Mouse (Mus musculus) regulatory T cell (primary cell): ENCODE data around the gene Pkp2.
"Not testable (repeated sequence)": the region's sequence is repeated elsewhere in the genome, so short reads cannot be mapped to it uniquely, and the experiment has no call there.

ENCODE experiments used
- in situ Hi-C: fragments of 300-600 bp; cut with MboI, MseI; formaldehyde crosslinking; loops from one replicate; pipeline ENCODE4 v1.15.1; 2025; ENCODE audit warnings: high pct_unique_total_duplicates

The Pkp2 gene

DNA sequence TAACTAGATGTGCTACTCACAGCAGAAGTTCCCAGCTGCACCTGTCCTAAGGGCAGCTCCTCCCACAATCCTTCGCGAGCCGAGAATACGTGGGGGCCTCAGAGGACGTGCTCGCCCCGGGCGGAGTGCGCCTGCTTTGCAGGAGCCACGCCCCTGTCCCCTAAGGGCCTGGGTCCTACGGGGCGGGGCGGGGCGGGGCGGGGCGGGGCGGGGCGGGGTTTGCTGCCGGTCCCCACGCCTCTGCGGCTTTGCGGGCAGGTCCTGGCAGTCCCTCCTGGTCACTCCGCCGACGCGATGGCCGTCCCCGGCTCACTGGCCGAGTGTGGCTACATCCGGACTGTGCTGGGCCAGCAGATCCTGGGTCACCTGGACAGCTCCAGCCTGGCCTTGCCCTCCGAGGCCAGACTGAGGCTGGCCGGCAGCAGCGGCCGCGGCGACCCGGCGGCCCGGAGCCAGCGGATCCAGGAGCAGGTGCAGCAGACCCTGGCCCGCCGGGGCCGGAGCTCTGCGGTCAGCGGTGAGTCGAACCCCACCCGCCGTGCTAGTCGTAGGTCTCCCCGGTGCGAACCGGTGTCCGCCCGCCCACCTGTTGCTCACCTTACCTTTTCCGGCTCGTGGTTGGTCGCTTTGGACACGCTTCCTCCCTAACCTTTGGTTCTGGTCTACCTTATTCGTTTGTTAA is at the start of gene Pkp2:
Gene Pkp2 (plus strand): TSS at position 240 of the 682 bp plus-strand sequence.
- in situ Hi-C loops: no loop called here

GRCm38 (mm10) chr16:16197374-16197773 is 15.7 kb upstream of the Pkp2 start:
- in situ Hi-C loops: loop anchor here (5.0 kb wide), 1 partner anchor 385 kb away; no protein-coding TSS in a partner anchor

GRCm38 (mm10) chr16:16201991-16202390 is 11.1 kb upstream of the Pkp2 start:
- in situ Hi-C loops: loop anchor here (5.0 kb wide), 1 partner anchor 85 kb away; no protein-coding TSS in a partner anchor

DNA sequence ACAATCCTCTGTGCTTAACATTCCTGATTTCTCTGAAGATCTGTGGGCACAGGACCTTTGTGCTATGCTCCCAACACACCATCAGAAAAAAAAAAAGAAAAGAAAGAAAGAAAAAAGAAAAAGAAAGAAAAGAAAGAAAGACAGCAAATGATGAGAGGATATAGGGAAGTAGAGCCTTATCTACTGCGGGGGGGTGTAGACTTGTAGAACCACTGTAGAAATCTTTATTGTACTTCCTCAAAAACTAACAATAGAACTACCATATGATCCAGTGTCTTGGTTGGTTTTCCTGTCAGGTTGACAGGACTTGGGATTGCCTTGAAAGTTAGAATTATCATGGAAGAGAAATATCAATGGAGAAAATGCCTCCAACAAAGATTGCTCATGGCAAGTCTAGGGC is 8.5 kb upstream of the Pkp2 start:
- in situ Hi-C loops: loop anchor here (5.0 kb wide), 1 partner anchor 83 kb away; no protein-coding TSS in a partner anchor

GRCm38 (mm10) chr16:16212723-16213078 is 417 bp upstream of the Pkp2 start:
- in situ Hi-C loops: no loop called here

DNA sequence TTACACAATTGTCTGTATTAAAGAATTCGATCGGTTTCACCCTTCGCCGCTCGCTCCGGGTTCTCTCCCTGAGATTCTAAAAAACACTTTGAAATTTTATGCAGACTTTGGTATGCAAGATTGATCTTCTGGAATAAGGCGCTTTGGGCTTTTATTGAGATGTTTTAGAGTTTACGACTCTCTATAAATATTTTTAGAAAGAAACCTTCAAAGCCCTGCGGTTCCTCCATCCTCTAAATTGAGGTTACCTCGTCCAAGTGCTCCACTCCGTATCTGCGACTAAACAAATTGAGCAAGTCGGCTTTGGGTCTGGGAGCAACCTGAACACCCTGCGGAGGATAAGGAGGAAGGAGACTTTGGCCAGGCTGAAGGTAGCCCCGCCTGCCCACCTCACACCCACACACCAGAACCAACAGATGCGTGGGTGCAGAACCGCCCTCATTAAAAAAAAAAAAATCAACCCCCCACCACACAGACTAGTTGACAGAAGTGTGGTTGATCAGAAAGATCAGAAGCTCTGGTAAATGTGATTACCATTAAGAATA is 715 bp downstream of the Pkp2 start:
- in situ Hi-C loops: no loop called here

- in situ Hi-C loops: no loop called here
Measured at GRCm38 (mm10) chr16:16215645-16216387, 2.7 kb downstream of the Pkp2 start.

DNA sequence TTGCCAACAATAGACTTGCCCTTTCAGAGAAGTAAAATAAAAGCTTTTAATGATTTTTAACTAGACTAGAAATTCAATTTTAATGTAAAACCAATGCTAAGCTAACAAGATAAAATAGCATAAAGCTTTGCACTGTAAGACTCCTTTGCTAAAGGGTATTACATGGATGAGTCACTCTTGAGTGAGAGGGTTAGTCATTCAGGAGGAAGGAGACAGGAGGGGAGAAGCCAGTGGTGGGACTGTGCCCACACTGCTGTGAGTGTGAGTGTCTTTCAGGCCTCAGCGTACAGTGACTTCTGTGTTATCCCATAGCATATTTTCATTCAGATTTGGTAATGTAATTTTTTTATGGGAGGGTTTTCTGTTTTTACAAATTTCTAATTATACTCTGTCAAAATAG is 3.8 kb downstream of the Pkp2 start:
- in situ Hi-C loops: no loop called here

DNA sequence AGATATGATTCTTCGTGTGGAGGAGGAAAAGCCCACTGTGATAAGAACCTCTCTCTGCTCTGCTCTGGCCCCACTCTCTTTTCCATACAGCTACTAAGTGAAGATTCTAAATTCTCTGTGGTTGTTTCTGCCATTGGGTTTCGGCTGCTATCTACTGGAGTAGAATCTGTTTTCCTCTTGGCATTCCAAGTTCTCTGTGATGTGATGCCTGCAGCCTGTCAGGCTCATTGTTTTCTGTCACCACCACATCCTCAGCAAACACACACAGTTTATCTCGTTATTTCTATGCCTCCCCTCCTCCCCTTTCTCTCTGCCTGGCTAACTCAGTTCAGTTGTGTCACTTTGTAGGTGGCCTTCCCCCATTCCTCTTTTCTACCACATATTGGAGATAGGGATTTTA is 6.7 kb downstream of the Pkp2 start:
- in situ Hi-C loops: no loop called here

GRCm38 (mm10) chr16:16222651-16223050 is 9.5 kb downstream of the Pkp2 start:
- in situ Hi-C loops: no loop called here

- in situ Hi-C loops: no loop called here
Measured at GRCm38 (mm10) chr16:16224506-16224924, 11.4 kb downstream of the Pkp2 start.

DNA sequence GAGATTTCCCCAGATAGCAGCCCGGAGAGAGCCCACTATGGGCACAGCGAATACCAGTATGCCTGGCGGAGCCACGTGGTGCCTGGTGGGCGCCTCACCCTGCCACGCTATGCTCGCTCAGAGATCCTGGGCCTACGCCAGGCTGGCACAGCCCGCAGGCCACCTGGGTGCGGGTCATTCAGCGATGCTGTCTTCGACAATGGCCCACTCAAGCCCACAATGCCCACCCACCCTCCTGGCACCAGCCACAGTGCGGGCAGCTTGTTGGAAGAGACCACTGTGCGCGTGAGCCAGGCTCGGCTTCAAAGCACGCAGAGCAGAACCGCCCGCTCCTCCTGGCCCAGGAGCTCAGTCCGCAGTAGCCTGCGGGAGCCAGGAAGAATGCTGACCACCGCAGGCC is 12.7 kb downstream of the Pkp2 start:
- in situ Hi-C loops: no loop called here

- in situ Hi-C loops: no loop called here
Measured at GRCm38 (mm10) chr16:16230439-16230838, 17.3 kb downstream of the Pkp2 start.

DNA sequence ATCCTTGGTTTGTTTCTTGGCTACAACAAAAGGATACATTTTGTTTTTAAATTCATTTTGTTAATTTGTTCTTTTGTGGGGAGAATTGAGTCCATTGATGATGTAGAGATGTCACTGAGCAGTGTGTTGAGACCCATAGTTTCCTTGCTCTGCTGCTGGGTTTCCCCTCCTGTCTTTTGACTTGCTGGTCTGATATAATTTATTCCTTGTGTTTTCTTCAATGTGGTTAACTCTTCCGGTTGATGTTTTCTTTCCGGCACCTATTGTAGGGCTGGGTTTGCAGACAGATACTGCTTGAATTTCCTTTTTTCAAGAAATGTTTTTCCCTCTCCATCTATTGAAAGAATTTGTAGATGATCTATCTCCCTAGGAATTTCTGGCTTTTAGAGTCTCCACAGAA is 20.8 kb downstream of the Pkp2 start:
- in situ Hi-C loops: no loop called here

DNA sequence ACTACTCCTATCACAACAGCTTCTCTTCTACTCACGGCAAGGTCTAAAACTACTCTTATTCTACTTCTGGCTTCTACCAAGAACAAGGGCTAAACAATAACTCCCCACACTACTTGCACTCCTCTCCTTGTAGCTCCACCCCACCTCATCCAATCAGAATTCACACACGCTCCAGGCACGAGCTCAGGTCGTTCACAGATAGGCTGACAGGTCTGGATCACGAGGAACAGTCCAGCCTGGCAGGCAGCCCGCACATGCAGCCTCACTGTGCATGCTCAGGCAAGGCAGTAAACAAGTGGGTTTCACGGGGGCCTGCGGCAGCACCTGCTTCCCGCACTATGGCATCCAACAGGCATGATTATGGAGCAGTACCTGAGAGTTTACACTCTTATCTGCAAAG is 23.6 kb downstream of the Pkp2 start:
- in situ Hi-C loops: not testable (repeated sequence)

DNA sequence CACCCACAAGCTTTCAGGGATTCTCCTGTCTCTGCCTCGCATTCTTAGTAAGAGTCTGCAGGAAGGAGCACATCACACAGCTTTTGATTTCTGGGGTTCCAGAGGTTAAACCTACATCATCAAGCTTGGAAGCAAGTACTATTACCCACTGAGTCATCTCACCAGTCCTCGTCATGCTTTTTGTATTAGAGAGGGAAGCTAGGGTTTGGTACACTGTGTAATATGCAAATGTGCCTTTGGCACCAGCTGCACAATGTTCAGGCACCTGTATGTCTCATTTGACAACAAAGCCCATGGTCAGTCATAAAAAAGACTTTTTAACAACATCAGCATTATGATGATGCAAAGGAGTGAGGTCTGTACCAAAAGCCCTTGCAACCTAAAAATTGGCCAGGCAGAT is 25.2 kb downstream of the Pkp2 start:
- in situ Hi-C loops: no loop called here

- in situ Hi-C loops: no loop called here
Measured at GRCm38 (mm10) chr16:16244711-16245110, 31.6 kb downstream of the Pkp2 start.

- in situ Hi-C loops: no loop called here
Measured at GRCm38 (mm10) chr16:16250470-16250869, 37.4 kb downstream of the Pkp2 start.

DNA sequence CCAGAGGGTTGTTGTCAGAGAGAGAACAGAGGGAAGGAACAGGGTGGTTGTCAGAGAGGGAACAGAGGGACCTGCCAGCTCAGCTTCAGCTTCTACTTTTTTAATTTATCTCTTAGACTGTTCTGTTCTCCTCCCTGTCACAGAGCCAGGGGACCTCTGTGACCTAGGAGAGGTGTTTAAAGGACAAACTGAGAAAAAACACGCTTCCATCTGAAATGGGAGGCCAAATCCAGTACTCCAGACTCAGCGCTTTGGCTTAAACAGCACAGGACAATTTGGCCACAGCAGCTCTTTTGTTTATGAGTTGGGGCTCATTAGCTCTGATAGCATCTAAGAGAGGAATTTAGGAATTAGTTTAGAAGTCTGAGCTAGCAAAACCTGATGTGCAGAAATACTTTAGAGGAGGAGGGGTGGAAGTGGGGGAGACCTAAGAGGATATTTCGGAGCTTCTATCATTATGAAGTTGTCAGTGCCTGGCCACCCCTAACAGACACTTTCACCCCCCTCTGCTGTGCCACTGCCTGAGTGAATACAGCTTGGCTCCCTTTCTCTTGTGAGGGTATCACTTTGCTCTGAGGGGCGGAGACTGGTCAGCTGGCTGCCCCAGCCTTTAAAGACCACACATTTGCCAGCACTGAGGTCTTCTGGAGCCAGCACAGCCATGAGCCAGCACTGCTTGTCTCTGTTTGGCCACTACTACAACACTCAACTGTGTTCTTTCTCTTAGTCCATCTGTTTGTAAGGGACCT is 40.4 kb downstream of the Pkp2 start:
- in situ Hi-C loops: no loop called here

GRCm38 (mm10) chr16:16255217-16255616 is 42.1 kb downstream of the Pkp2 start:
- in situ Hi-C loops: no loop called here

DNA sequence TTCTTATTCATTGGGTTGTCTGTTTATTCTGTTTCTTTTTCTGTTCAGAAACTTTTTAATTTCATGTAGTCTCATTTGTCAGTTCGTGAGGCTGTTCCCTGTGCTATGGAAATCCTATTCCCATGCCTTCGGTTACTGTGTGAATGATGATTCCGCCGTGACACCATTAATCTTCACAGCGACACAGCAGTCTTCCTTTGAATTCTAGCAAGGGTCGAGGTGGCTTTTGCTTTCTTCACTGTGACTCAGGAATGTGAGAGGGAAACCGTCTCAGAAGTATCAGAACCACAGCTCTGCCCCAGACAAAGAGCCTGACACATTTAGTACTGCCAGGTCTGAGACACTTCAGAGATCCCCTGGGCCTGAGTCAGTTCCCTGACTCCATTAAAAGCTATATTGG is 42.8 kb downstream of the Pkp2 start:
- in situ Hi-C loops: no loop called here

- in situ Hi-C loops: no loop called here
Measured at GRCm38 (mm10) chr16:16256672-16257071, 43.6 kb downstream of the Pkp2 start.
